Mouse (Mus musculus) intestine, embryonic 16.5 days (tissue): Measurements from ENCODE around the gene Steap2. TPM values are rescaled to one million over a fixed set of nuclear protein-coding genes. Genes with fewer than 3 reads are reported as not detected.

ENCODE experiments used
- ATAC-seq: fragments of 200-750 bp; cut with Nextera tagmentation; 2 replicates; pipeline ENCODE4 v1.8.0; 2017; ENCODE audit warnings: moderate TSS enrichment, moderate library complexity
- H3K27ac ChIP-seq: fragments of 300-500 bp; sonication (generic); 2 replicates; pipeline ENCODE4 v1.5.1; 2014; ENCODE audit warnings: mild to moderate bottlenecking, low read length
- H3K27me3 ChIP-seq: fragments of 300-500 bp; sonication (generic); replicated peaks from 2 replicates; pipeline ENCODE4 v1.6.1; 2014; ENCODE audit warnings: low read length, control low read depth, mixed read lengths; ENCODE audit not compliant: control insufficient read depth, insufficient read depth
- H3K36me3 ChIP-seq: fragments of 300-500 bp; sonication (generic); 2 replicates; pipeline ENCODE4 v1.6.1; 2014; ENCODE audit warnings: low read length, control low read depth; ENCODE audit not compliant: control insufficient read depth, insufficient read depth
- H3K4me1 ChIP-seq: fragments of 300-500 bp; sonication (generic); 2 replicates; pipeline ENCODE4 v1.6.1; 2014; ENCODE audit warnings: low read length, control low read depth, mixed read lengths; ENCODE audit not compliant: control insufficient read depth, insufficient read depth
- H3K4me2 ChIP-seq: fragments of 300-500 bp; sonication (generic); 2 replicates; pipeline ENCODE4 v1.6.1; 2014; ENCODE audit warnings: low read depth, low read length, control low read depth
- H3K4me3 ChIP-seq: fragments of 300-500 bp; sonication (generic); 2 replicates; pipeline ENCODE4 v1.5.1; 2014; ENCODE audit warnings: mild to moderate bottlenecking, low read length
- H3K9ac ChIP-seq: fragments of 300-500 bp; sonication (generic); 2 replicates; pipeline ENCODE4 v1.6.1; 2014; ENCODE audit warnings: low read depth, low read length
- H3K9me3 ChIP-seq: fragments of 300-500 bp; sonication (generic); 2 replicates; pipeline ENCODE4 v1.6.1; 2016; ENCODE audit warnings: low read length, control low read depth; ENCODE audit not compliant: control insufficient read depth
- WGBS: fragments of 180-500 bp; shearing (Covaris S2); extraction: QIAGEN DNeasy Blood & Tissue Kit; methylation state at CpG from one replicate; pipeline ENCODE4 v1.1.7; 2014; 5-methylcytosine and 5-hydroxymethylcytosine counted together
- polyA plus RNA-seq: library from polyadenylated mRNA; unstranded; fragments of >200 nt; fragmentation: Nextera tagmentation; extraction: Ambion mirVana; gene quantifications from 2 replicates; pipeline ENCODE4 v1.2.1, GENCODE M21; 2015

Gene Steap2
- 9.1 and 9.2 TPM in 2 replicates for polyA plus RNA-seq

DNA sequence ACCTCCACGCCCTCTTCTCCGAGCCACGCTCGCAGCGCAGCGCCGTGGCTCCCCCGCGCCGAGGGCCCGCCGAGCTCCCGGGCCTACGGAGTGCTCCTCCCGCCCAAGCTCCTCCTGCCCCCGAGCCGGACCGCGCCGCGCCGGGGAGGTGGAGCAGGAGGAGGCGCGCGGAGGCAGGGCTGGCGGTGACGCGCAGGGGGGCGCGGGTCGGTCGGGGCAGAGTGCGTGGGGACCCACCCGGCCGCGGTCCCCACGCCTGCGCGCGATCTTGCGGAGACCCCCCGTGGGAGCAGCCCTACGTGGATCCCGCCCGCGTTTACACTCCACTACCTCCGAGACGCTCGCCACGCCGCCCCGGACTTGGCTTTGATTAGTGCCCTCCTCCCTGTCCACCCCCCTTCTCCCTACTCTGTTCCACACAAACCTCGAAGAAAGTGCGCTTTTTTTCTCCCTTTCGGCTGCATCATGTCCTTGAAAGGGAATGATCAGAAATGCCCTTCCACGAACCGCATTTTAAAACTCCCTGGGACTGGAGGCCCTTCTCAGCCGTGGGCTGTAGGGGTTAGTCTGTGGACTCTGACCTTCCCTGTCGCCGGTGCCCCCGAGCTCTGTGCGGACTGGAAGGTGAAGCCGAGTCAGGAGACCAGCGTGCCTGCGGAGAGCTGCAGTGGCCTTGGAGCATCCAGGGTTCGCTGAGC lies at the start of gene Steap2:
Gene Steap2, minus strand, starts transcription at position 623 of the 698 bp plus-strand sequence.
- Histone ChIP-seq H3K9me3 (no peaks in the 10 kb centered on the region), H3K27me3 (no peaks in the 10 kb centered on the region), H3K4me1 (no peaks in the 10 kb centered on the region), H3K36me3 (no peaks in the 10 kb centered on the region), H3K4me2 (peak within 1 kb of the TSS; percentile 79), H3K4me3 (peak within 1 kb of the TSS; percentile 66), H3K9ac (peak within 1 kb of the TSS; percentile 78), H3K27ac (peak within 1 kb of the TSS; percentile 45)
- WGBS, result under 1% methylated on average over 61 of the region's 66 CpGs
- ATAC-seq, result peak; percentile 96

DNA sequence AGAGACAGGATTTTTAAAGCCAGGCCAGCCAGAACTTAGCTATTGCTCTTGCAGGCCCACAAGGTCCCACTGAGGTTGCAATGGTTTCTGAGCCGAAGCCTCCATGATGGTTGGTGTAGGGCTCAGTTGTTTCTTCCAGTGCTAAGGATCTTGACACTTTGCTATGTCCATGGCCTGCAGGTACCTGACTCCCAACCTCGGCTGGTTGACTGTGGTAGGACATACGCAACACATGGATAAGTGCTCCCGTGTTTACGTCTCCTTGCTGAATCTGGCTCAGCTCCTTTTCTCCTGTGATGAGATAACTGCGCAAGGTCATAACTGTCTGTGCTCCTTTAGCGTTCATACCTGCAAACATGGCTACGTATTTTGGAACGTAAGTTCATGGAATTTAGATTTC lies 40.1 kb upstream of the Steap2 start:
- no peak overlapping the region for H3K4me3 ChIP-seq
- no peak overlapping the region for H3K4me2 ChIP-seq
- H3K27ac ChIP-seq, result no peak overlapping the region
- H3K9me3 ChIP-seq, result no peaks in the 10 kb centered on the region
- H3K9ac ChIP-seq, result no peak overlapping the region
- WGBS, result 89% methylated on average over 9 of the region's 9 CpGs
- no peaks in the 10 kb centered on the region for H3K27me3 ChIP-seq
- no peaks in the 10 kb centered on the region for H3K36me3 ChIP-seq
- no peaks in the 10 kb centered on the region for H3K4me1 ChIP-seq
- no peak for ATAC-seq

DNA sequence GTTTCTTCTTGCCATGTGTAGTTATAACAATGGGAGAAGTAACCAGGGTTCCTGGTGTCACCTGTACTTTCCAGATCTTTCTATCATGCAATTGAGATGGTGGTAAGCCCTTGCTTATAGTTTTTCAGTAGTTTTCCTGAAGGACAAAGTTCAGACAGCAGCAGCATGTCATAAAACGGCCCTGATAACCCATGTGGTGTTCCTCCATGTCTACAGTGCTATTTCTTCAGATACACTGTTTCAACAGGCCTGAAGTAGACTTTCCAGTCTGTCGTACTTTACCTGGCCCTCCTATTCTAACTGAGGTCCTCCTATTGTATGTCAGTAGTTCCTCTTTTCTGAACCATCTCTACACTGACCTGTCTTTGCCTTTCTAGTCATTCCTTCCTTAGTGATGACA lies 38.5 kb upstream of the Steap2 start:
- Histone ChIP-seq H3K9me3 (no peaks in the 10 kb centered on the region), H3K9ac (no peak overlapping the region), H3K36me3 (no peaks in the 10 kb centered on the region), H3K27ac (0 out of 2 replicates have a peak overlapping the region, but pooled peaks have one; percentile 3), H3K4me2 (no peak overlapping the region), H3K4me3 (no peak overlapping the region), H3K27me3 (no peaks in the 10 kb centered on the region), H3K4me1 (no peaks in the 10 kb centered on the region)
- 58% methylated on average over 2 of the region's 2 CpGs for WGBS
- ATAC-seq, result peak; percentile 89

DNA sequence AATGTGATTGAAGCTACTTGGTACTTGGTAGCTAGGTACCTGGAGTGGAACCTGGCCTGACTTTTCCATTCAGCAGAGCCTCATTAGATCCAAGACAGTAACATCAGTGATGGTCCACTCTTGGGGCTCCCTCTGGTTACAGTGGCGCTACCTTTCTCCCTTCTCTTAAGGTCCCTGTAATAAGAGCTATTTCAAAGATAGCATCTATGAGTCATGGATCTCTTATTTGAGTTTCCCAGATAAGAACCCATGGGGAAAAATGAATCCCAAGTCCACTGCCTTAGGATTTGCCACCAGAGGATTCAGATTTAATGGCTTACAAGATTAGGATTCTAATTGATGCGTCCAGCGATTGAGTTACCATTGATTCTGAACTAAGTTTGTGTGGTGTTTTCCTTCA lies 37.8 kb upstream of the Steap2 start:
- ATAC-seq, result peak; percentile 72
- no peak overlapping the region for H3K4me3 ChIP-seq
- H3K9ac ChIP-seq, result no peak overlapping the region
- WGBS, result 76% methylated on average over 3 of the region's 3 CpGs
- no peaks in the 10 kb centered on the region for H3K36me3 ChIP-seq
- no peaks in the 10 kb centered on the region for H3K27me3 ChIP-seq
- H3K9me3 ChIP-seq, result no peaks in the 10 kb centered on the region
- H3K4me1 ChIP-seq, result no peaks in the 10 kb centered on the region
- H3K4me2 ChIP-seq, result no peak overlapping the region
- no peak overlapping the region for H3K27ac ChIP-seq

DNA sequence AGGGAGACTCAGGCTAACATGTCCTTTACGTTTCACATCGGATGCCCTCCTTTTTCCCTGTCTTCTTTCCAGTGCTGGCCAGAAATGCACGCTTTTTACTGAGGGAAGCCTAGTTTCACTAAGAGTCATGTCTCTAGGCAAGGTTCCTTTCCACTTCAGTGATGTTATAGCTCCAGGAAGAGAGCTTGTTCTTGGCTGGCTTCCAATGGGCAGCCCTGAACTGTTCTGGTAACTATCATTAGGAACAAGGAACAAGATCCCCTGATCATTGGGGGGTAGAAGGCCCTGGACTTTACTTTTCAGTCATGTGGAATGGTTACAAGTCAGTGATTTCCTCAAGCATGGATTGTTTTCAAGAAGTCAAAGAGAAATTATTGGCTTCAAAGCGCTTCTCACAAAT lies 35.5 kb upstream of the Steap2 start:
- no peak overlapping the region for H3K9ac ChIP-seq
- ATAC-seq, result no peak
- WGBS, result 88% methylated on average over 4 of the region's 4 CpGs

DNA sequence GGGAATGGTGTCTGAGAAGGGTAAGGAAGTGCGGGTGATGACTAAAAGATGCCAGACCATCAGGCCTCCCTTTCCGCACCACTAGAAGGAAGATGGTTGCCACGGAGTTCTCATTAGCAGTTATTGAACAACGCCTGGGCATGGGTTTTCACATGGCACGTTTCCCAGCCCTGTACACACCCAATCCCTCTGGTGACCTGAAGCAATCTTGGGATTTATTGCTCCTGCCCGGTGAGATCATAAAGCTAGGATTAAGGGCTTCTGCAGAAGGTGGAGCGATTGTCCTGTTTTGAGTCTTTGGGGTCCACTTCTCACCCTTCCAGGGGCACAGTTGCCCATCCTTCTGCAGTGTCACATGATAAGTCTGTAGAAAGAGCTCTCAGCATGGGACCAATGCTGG lies 27.8 kb upstream of the Steap2 start:
- Histone ChIP-seq H3K36me3 (no peaks in the 10 kb centered on the region), H3K4me2 (no peak overlapping the region), H3K9ac (no peak overlapping the region), H3K9me3 (no peaks in the 10 kb centered on the region), H3K27me3 (no peaks in the 10 kb centered on the region), H3K27ac (no peak overlapping the region), H3K4me3 (no peak overlapping the region), H3K4me1 (no peaks in the 10 kb centered on the region)
- peak; percentile 78 for ATAC-seq
- 58% methylated on average over 7 of the region's 7 CpGs for WGBS

More for the DNA sequence above, 35.5 kb upstream of the Steap2 start:
- H3K4me2 ChIP-seq, result no peak overlapping the region
- H3K9me3 ChIP-seq, result no peaks in the 10 kb centered on the region
- no peak overlapping the region for H3K27ac ChIP-seq
- H3K4me3 ChIP-seq, result no peak overlapping the region
- no peaks in the 10 kb centered on the region for H3K27me3 ChIP-seq
- H3K36me3 ChIP-seq, result no peaks in the 10 kb centered on the region
- H3K4me1 ChIP-seq, result no peaks in the 10 kb centered on the region

DNA sequence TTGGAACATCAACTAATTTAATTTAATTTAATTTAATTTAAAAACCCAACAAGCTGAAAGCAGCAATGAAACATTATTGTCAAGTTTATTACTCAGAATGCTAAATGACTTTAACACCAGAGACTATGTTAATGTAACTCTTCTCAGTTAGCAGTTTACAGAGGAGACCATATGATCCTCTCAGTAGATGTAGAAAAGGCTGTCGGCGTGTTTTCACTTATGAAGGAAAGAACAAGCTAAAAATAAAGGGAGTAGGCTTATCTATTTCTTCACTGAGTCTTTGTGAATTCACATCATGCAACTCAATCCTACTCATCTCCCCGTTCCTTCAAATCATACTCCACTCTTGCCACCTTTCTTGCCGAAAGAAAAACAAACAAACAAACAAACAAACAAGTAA lies 16.7 kb upstream of the Steap2 start:
- WGBS, result 71% methylated on average over 4 of the region's 4 CpGs
- Histone ChIP-seq H3K4me3 (no peak overlapping the region), H3K27ac (no peak overlapping the region), H3K9ac (no peak overlapping the region), H3K27me3 (no peaks in the 10 kb centered on the region), H3K9me3 (no peaks in the 10 kb centered on the region), H3K36me3 (no peaks in the 10 kb centered on the region), H3K4me2 (no peak overlapping the region), H3K4me1 (peaks cover 3% of the 10 kb centered on the region; the same call in 1 of the 2 replicates)
- no peak for ATAC-seq

DNA sequence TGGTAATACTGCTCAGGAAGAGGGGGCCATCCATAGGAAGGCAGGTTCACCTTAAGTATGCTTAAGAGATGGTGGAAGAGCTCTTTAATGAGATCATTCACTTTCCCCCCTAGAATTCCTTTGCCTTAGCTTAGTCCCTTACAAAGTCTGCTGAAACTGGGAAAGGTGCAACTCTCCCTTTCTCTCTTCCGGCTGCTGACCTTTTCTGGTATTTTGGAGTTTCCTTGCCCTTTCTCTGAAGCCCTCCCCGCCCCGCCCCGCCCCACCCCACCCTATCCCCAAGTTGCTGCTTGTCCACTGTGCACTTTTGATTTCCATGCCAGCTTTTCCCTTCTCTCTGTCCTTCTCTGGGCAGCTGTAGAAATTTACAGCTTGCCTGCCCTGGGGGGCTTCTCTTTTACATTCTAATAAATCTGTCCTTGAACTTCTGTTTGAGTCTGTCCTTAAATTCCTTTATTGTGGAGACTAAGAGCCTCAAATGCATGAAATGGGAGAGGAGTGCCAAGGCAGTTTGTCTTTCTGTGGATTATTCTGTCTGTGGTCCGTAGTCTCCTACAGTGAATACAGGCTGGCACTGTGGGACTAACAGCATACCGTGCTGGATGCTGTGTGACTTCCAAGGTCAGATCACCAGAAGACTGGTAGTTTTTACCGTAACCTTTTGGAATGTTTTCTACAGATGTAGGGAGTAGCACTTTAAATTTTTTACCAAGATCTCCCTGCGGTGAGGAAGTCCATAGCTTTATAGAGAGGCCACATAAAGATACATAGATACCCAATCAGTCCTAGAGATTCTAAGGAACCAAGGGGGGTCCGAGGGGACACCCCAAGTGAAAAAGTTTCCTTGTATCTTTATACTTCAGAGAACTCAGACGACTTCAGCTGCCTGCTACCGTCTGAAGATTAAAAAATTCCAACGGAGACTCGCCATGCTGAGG lies 13.2 kb upstream of the Steap2 start:
- no peaks in the 10 kb centered on the region for H3K9me3 ChIP-seq
- H3K27ac ChIP-seq, result no peak overlapping the region
- peak overlapping the region; percentile 35 for H3K4me3 ChIP-seq
- peaks cover 3% of the 10 kb centered on the region; the same call in 1 of the 2 replicates for H3K4me1 ChIP-seq
- ATAC-seq, result peak; percentile 55
- H3K9ac ChIP-seq, result no peak overlapping the region
- H3K4me2 ChIP-seq, result peak overlapping the region; percentile 43
- 44% methylated on average over 13 of the region's 13 CpGs for WGBS
- no peaks in the 10 kb centered on the region for H3K27me3 ChIP-seq
- no peaks in the 10 kb centered on the region for H3K36me3 ChIP-seq

DNA sequence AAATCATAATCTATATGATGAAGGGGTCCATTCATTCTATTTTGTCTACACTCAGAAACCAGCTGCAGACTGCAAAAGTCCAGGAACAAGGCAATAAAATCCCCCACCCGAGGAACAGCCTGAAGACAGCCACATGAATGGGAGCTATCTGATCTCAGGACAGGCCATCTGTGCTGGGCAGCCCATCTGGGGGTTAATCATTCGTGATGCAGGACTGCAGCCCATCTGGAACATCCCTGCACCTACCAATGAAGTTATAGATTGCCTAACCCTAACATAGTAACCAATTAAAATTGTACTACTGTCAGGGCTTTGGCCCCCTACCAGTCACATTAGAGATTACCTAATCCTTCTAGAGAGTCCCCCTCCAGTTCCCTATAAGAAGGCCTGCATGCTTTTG lies 10.6 kb upstream of the Steap2 start:
- Histone ChIP-seq H3K4me1 (peaks cover 3% of the 10 kb centered on the region; the same call in 1 of the 2 replicates), H3K9ac (no peak overlapping the region), H3K4me2 (no peak overlapping the region), H3K9me3 (no peaks in the 10 kb centered on the region), H3K4me3 (no peak overlapping the region), H3K27ac (no peak overlapping the region), H3K27me3 (no peaks in the 10 kb centered on the region), H3K36me3 (no peaks in the 10 kb centered on the region)
- ATAC-seq, result no peak
- WGBS, result 15% methylated on average over 2 of the region's 2 CpGs
